Mouse (Mus musculus): ENCODE results near the gene Rab5c.

The Rab5c gene

DNA sequence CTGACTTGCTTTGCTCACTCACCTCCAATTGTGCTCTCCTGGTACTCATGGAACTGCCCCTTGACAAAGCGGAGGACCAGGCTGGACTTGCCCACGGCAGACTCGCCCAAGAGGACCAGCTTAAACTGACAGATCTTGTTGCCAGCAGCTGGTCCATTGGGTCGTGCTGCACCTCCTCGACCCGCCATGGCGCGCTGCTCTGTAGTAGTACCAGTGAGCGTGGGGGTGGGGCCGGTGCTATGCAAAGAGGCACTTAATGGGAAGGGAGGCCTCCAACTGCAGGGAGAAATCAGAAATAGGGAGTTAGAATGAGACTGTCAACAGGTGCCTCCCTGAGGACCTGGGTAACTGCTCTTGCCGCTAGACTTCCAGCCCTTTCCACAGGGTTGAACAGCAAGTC, 18.1 kb downstream of the Rab5c start:
- no peak for DNase-seq (ENCODE audit: low spot score)

- DNase-seq (ENCODE audit: low spot score): no peak
These were observed 18.7 kb downstream of the Rab5c start for GRCm38 (mm10) chr11:100719312-100719711.

GRCm38 (mm10) chr11:100718866-100719265, 19.1 kb downstream of the Rab5c start:
- DNase-seq (ENCODE audit: low spot score): no peak

DNA sequence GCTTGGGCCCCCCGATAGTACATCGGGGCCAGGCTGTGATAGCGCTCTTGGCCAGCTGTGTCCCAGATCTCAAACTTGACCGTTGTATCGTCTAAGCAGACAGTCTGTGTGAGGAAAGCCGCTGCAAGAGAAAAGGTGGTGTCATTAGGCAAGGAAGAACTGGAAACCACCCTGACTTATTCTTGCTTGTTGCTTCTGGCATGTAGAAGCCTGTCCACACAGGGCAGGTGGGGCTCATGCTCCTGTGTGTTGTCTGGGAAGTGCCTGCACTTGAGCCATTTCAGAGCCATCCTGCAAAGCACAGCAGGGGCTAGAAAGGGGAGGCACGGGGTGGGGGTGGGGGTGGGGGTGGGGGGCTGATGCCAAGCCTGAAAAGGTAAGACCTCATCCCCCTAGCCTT, 19.6 kb downstream of the Rab5c start:
- DNase-seq (ENCODE audit: low spot score): no peak

DNA sequence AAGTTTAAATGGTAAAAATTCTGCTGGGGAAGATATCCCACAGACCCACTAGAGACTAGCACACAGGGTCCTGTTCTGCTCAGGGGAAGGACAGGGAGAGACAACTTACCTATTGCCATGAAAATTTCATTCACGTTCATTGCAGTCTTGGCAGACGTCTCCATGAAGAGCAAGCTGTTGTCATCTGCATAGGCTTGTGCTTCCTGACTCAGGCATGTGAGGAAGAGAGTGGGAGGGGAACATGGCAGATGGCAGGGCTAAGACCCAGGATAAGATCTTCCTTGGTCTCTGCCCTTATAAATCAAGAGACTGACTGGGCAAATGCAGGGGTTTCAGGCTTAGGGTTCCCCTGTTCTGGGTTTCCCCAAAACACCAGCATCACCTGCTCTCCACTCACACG, 21.4 kb downstream of the Rab5c start:
- DNase-seq (ENCODE audit: low spot score): no peak

DNA sequence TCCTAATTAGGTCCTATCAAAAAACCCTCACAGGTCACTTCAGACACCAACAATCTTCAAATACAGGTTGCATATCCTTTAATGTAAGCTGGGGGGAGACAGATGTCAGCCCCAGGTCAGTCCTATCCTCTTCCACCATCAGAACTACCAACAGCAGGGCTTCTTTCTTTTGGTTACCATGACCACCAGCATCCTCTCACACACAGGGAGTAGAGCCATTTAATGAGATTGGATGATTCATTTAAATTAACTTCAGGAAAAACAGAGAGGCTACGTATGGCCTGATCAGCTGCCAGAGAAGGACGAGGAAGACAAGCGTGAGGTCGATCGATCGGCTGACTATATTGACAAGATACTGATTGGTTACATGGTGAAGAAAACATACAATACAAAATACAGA, 23.1 kb downstream of the Rab5c start:
- DNase-seq (ENCODE audit: low spot score): no peak

- DNase-seq (ENCODE audit: low spot score): peak; percentile 70
These were observed 23.5 kb downstream of the Rab5c start for GRCm38 (mm10) chr11:100714534-100714915.

DNA sequence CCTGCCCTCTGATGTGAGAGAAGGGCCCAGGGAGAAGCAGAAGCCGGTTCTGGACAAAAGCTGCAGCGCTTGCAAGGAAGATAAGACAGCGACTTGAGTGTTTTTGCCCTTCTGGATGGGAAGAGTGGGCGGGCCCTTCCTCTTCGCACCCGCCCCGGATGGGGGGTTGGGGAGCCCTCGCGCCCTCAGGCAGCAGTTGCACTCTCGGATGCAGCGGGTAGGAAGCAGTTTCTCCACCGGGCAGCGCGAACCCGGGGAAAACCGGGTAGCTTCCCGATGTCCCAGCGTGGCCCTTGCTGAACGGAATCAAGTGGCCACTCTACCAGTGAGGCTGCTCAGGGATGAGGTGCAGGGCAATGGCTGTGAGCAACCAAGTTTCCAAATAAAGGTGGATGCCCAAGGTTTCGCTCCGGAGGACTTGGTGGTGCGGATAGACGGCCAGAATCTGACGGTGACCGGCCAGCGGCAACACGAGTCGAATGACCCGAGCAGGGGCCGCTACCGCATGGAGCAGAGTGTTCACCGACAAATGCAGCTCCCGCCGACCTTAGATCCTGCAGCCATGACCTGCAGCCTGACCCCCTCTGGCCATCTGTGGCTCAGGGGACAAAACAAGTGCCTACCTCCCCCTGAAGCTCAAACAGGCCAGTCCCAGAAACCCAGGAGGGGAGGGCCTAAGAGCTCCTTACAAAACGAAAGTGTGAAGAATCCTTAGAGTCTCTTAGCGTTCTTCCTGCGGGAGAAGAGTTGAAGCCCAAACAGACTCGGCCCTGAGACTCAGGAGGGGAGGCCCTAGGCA, 24.1 kb downstream of the Rab5c start, which contains the start of gene Hspb9:
Hspb9 (plus strand) TSS at position 116 of the 799 bp plus-strand sequence.
- DNase-seq (ENCODE audit: low spot score): peak; percentile 60

DNA sequence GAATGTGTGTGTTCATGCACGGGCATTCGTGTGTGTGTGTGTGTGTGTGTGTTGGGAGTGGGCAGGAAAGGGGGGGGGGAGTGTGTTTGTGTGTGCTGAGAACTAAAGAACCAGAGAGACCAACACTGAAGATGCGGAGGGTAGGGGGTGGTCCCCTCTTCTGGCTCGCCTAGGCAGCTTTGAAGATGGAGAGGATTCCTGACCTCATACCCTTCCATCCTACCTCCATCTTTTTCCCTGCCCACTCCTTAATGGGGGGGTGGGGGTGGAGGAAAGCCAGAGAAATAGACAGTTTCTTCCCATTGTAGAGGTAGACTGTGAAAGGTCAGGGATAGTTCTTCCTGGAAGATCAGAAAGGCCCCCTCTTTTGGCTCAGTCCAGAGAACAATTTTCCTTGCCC, 24.8 kb downstream of the Rab5c start:
- DNase-seq (ENCODE audit: low spot score): no peak

DNA sequence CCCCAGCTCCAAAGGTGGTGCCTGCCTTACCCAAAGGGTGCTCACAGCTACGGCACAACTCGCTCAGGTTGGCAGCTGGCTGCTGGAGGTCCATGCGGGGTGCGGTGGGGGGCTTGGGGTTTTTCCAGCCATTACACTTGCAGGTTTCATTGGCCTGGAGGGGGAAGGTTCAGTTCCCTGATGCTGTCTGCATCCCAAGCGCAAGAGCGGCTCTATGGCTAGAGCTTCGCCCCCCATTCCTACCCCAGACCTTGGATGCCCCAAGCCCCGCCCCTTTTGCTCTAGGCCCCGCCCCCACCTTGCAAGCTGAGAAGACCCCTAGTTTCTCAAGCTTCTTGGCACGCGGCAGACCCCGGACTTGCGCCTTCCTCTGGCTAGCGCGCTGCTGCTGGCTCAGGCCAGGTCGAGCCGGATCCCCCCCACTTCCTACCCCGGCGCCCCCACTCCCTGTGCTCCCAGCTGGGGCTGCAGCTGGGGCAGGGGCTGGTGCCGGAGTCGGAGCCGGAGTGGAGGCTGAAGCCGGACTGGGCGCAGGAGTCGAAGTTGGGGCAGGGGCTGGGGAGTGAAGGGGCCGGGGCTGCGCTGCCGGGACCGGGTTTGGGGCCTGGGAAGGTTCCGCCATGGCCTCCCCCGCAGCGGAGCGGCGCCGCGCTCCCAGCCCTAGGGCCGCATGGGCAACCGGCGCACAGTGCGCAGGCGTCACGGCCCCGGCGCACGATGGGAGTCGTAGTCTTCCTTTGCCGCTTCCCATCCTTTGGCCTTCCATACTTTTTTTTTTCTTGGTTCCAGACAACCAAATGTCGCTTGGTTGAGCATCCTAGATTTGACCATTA, 26.0 kb downstream of the Rab5c start, which contains the start of gene Kat2a:
Kat2a (minus strand) TSS at position 683 of the 833 bp plus-strand sequence.
- no peak for DNase-seq (ENCODE audit: low spot score)

- no peak for DNase-seq (ENCODE audit: low spot score)
These were observed 27.0 kb downstream of the Rab5c start for GRCm38 (mm10) chr11:100710977-100711376.

- DNase-seq (ENCODE audit: low spot score): no peak
These were observed 27.5 kb downstream of the Rab5c start for GRCm38 (mm10) chr11:100710528-100710927.

DNA sequence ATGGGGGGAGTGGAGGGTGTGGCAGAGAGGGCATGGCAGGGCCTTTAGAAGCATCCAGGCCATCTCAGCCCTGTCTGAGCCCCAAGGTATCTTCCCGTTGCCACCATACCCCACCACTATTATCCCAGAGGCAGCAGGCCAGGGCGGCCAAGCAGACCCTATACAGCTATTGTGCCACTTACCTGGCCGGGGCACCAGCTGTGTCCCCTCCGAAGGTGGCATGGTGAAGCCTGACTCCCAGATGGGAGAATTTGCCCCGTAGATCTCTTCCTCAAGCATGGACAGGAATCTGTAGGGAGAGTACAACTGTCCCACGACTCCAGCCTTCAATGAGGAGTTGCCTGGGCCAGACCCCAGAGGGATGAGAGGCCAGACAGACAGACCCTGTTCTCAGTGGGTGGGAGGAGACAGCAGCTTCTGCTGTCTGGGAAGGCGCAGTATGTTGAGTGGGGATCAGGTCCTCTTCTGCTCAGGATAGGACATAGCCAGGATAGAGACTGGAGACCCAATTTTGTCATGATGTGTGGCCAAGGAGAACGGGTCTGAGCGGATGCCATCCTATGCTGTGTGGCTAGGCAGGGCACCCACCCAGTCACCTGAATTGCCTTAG, 28.7 kb downstream of the Rab5c start:
- no peak for DNase-seq (ENCODE audit: low spot score)

- DNase-seq (ENCODE audit: low spot score): no peak
These were observed 32.8 kb downstream of the Rab5c start for GRCm38 (mm10) chr11:100705095-100705747.

GRCm38 (mm10) chr11:100703851-100704531, 34.0 kb downstream of the Rab5c start, which contains the start of gene Dhx58:
TSS of gene Dhx58 (minus strand) at chr11:100704271.
- peak; percentile 33 for DNase-seq (ENCODE audit: low spot score)

DNA sequence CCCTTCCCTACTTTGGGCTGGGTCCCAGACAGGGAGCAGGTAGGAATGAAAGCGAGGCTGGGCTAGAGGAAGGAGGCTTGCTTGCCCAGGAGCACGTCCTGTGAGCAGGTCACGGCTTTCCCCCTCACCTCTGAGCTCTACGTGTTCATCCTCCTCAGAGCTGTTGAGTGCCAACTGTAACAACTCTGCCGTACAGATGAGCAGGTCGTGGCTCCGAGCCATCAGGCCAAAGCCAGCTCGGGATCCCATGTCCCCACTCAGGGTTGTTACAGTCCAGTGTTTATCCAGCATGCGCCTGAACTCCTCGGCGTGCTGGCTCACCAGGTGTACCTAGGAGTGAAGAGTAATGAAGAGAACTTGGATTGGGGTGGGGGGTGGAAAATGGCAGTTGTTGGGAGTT, 34.6 kb downstream of the Rab5c start:
- no peak for DNase-seq (ENCODE audit: low spot score)

DNA sequence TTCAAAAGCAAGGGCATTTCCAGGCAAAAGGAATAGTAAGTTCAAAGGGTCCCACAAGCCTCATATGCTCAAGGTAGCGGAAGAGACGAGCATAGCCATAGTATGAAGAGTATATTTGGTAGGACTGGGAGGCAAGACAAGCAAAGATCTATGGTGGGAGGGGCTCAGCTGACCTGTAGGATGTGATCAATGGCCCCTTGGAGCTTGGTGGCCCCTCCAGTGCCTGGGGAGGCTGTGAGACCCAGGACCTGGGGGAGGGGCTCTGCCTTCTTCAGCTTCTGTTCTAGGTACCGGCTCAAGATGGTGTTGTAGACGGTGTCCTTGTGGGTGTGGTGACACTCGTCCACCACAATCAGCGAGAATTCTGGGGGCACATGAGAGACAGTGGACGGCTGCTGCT, 35.1 kb downstream of the Rab5c start:
- DNase-seq (ENCODE audit: low spot score): no peak

DNA sequence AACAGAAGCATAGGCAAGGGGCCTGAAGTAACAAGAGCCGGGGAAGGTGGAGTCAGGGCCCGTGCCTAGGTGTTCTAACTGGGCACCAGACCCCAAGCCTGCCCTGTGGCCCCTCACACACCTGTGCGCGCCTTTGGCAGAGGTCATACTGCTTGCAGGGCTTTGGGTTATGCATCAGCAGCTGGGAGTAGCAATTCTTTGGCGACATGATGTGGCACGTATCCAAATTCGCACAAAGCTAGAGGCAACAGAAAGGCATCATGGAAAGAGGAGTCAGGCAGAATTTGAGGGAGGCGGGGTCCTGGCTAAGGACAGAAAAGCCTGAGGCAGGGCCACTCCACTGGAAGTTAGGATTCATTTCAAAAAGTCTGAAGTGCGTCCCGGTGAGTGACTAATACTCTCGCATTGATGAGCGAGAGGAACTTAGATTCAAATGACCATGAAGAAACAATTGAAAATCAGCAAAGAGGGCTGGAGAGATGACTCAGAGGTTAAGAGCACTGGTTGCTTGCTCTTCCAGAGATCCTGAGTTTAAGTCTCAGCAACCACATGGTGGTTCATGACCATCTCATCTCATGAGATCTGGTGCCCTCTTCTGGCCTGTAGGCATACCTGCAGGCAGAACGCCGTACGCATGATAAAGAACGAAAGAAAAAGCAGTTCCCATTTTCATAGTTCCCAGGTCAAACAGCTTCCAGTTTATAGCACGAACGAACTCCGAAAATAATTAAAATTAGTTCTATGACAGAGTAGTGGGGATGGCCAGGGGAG, 35.7 kb downstream of the Rab5c start:
- peak; percentile 55 for DNase-seq (ENCODE audit: low spot score)

DNA sequence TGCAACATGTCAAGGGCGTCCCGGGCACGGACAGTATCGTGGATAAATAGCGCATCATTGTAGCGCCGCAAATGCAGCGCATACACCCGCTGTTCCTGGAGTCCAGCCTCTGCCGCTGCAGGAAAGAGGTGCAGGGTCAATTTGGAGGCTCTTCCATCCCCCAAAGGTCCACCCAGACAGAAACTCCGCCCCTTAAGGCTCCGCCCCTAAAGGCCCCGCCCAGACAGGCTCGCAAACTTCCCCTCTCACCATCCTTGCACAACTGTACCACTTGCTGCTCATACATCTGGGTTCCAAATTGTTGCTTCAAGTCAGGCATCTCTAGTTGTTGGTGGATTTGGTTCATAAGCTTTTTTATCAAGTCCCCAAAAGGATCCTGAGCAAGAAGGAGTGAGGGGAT, 36.7 kb downstream of the Rab5c start:
- no peak for DNase-seq (ENCODE audit: low spot score)

DNA sequence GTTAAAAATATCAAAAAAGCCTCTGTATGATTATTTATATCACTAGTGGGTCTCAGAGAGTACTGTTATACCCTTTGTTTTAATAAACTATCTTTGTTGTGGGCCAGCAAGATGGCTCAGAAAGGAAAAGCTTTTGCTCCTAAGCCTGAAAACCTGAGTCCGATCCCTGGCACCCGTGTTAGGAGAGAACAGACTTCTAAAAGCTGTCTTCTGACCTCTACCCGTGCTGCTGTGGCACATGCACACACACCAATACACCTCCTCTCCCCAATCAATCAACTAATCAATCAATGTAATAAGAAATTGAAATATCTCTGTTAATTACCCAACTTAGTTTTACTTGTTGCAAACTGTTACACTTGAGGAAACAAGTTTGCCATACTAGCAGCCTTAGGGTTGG, 37.3 kb downstream of the Rab5c start:
- no peak for DNase-seq (ENCODE audit: low spot score)

DNA sequence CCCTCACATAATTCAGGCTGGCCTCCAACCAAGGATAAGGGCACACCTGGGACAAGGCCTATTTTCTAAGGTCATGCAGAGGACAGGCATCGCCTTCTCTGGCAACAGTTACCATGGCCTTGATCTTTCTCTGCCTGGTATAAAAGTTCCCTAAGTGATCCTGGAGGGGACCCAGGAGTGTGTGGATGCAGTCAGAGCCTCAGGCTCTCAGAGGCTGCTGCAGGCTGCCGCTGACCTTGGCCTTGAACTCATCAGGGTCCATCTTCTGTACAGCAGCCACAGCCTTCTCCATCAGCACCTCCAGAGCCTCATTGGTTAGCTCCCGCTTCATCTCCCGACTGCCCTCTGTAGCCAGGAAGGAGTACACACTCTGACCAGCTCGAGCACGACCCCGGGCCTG, 40.1 kb downstream of the Rab5c start:
- no peak for DNase-seq (ENCODE audit: low spot score)
